In genomic region chr6:72534035-72534809, GRCm38 (mm10) we compare ENCODE assay signal across 1 mouse cellular context.
TF ChIP-seq lines count a peak whose summit lies in the region.

No protein-coding gene starts in this region.

TF ChIP-seq in CH12.LX, 34 proteins besides CTCF, POLR2A, EP300 and RAD21 (continued from another document):
- no peak for TF ChIP-seq GABPA (IDR thresholded peaks at IDR 0.05; ENCODE audit: insufficient replicate concordance, low read depth, low read length)
- TF ChIP-seq IRF4 (IDR thresholded peaks at IDR 0.05; ENCODE audit: low read depth, low read length): no peak
- TF ChIP-seq ELF1 (IDR thresholded peaks at IDR 0.05; ENCODE audit: low read depth, low read length): no peak
- no peak; the same call in 1 of the 2 replicates for TF ChIP-seq TCF12 (IDR thresholded peaks at IDR 0.05; ENCODE audit: low read depth, low read length)
- TF ChIP-seq USF1 (IDR thresholded peaks at IDR 0.05; ENCODE audit: low read depth, low read length): no peak
- TF ChIP-seq MAFK (IDR thresholded peaks at IDR 0.05; ENCODE audit: insufficient replicate concordance, low read length): no peak
- TF ChIP-seq TBP (conservative IDR thresholded peaks at IDR 0.05; ENCODE audit: low read depth, low read length): no peak
- TF ChIP-seq MAZ (IDR thresholded peaks at IDR 0.05; ENCODE audit: low read depth, low read length): peak; percentile 61; the same call in 1 of the 2 replicates
- TF ChIP-seq ZKSCAN1 (IDR thresholded peaks at IDR 0.05; ENCODE audit: borderline replicate concordance, low read depth, low read length): no peak
- TF ChIP-seq ZNF384 (IDR thresholded peaks at IDR 0.05; ENCODE audit: low read depth, low read length): no peak; the same call in 1 of the 2 replicates
- peak; percentile 28; the same call in 1 of the 2 replicates for TF ChIP-seq ETS1 (conservative IDR thresholded peaks at IDR 0.05; ENCODE audit: low read depth, low read length)
- TF ChIP-seq USF2 (conservative IDR thresholded peaks at IDR 0.05; ENCODE audit: low read depth, low read length): no peak
- no peak for TF ChIP-seq JUN (IDR thresholded peaks at IDR 0.05; ENCODE audit: insufficient read depth, low read depth, low read length)
- TF ChIP-seq E2F4 (IDR thresholded peaks at IDR 0.05; ENCODE audit: insufficient replicate concordance, low read depth, low read length): no peak
- TF ChIP-seq NELFE (IDR thresholded peaks at IDR 0.05; ENCODE audit: low read depth, low read length): no peak; the same call in 1 of the 2 replicates
- no peak for TF ChIP-seq PAX5 (IDR thresholded peaks at IDR 0.05; ENCODE audit: low read length)
- no peak; the same call in 1 of the 2 replicates for TF ChIP-seq SIN3A (IDR thresholded peaks at IDR 0.05; ENCODE audit: low read length)
- no peak for TF ChIP-seq POLR2AphosphoS2 (IDR thresholded peaks at IDR 0.05; ENCODE audit: low read depth, low read length)
- no peak for TF ChIP-seq KAT2A (IDR thresholded peaks at IDR 0.05; ENCODE audit: insufficient replicate concordance, low read length)
- TF ChIP-seq NRF1 (IDR thresholded peaks at IDR 0.05; ENCODE audit: low read depth, low read length): no peak
- no peak for TF ChIP-seq RCOR1 (conservative IDR thresholded peaks at IDR 0.05; ENCODE audit: low read depth, low read length)
- no peak; the same call in 1 of the 2 replicates for TF ChIP-seq HCFC1 (IDR thresholded peaks at IDR 0.05; ENCODE audit: low read depth, low read length)
- TF ChIP-seq CHD2 (IDR thresholded peaks at IDR 0.05; ENCODE audit: low read length): no peak
- peak; percentile 96 for TF ChIP-seq ZC3H11A (IDR thresholded peaks at IDR 0.05; ENCODE audit: low read depth, low read length)
- no peak; the same call in 1 of the 2 replicates for TF ChIP-seq JUND (conservative IDR thresholded peaks at IDR 0.05; ENCODE audit: low read depth, low read length)
- TF ChIP-seq SMC3 (IDR thresholded peaks at IDR 0.05; ENCODE audit: low read depth, low read length): peak; percentile 100
- TF ChIP-seq ZMIZ1 (IDR thresholded peaks at IDR 0.05; ENCODE audit: low read depth, low read length): no peak
- TF ChIP-seq MYC (IDR thresholded peaks at IDR 0.05; ENCODE audit: low read depth, low read length): peak; percentile 54; the same call in 1 of the 2 replicates
- TF ChIP-seq MXI1 (IDR thresholded peaks at IDR 0.05; ENCODE audit: low read depth, low read length): no peak
